Mouse (Mus musculus): Measurements from ENCODE around the gene Acot8.

DNA sequence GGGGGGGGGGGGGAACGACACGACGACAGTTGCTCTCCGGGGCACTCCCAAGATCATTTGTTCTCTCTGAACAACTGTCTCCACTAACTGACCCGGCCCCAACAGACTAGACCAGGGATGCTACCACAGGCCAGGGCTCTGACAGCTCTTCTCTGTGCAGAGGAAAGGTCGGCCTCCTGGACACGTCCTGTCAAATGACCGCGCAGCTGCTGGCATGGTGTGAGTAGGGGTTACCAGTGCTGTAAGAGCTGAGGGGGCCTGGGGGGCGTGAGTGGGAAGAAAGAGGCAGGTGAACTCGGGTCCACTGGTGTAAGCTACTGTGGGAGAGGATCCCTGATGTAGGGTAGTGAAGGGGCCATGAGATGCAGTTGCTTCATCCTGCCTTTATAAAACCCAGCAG, 46.8 kb downstream of the Acot8 start:
- TF ChIP-seq CTCF (IDR thresholded peaks at IDR 0.05; ENCODE audit: borderline replicate concordance, insufficient read depth, low read depth, low read length) = no peak
- TF ChIP-seq POLR2A (IDR thresholded peaks at IDR 0.05; ENCODE audit: borderline replicate concordance, insufficient read depth, low read length) = no peak

All from cerebellum, adult 2 months (tissue).